Mouse (Mus musculus): ENCODE results near the gene Zfr. TPM values are rescaled to one million over a fixed set of nuclear protein-coding genes. Genes with fewer than 3 reads are reported as not detected.

Gene Zfr
- polyA plus RNA-seq, 1 experiment = 124 TPM

GRCm38 (mm10) chr15:12225062-12225461, 107.4 kb downstream of the Zfr start:
- Histone ChIP-seq H3K4me1 (ENCODE audit: control insufficient read depth, insufficient read depth, low read length) (no peaks in the 10 kb centered on the region), H3K4me3 (ENCODE audit: low read depth, low read length) (no peak overlapping the region), H3K27me3 (ENCODE audit: control insufficient read depth, insufficient read depth, low read length, poor library complexity, severe bottlenecking) (no peaks in the 10 kb centered on the region), H3K9me3 (replicated peaks; ENCODE audit: control insufficient read depth, insufficient read depth, low read length, poor library complexity, severe bottlenecking) (no peaks in the 10 kb centered on the region), H3K27ac (ENCODE audit: insufficient read depth, low read length) (no peak overlapping the region), H3K36me3 (ENCODE audit: control insufficient read depth, insufficient read depth, low read length, poor library complexity, severe bottlenecking) (no peaks in the 10 kb centered on the region), H3K9ac (ENCODE audit: low read depth, poor library complexity, severe bottlenecking) (no peak overlapping the region)
- no peak for TF ChIP-seq CTCF (IDR thresholded peaks at IDR 0.05; ENCODE audit: low read depth, low read length)
- no peak for TF ChIP-seq POLR2A (IDR thresholded peaks at IDR 0.05; ENCODE audit: insufficient read depth, low read length)
- TF ChIP-seq EP300 (IDR thresholded peaks at IDR 0.05; ENCODE audit: insufficient read depth, low read depth, low read length) = no peak

- Histone ChIP-seq H3K4me3 (ENCODE audit: low read depth, low read length) (no peak overlapping the region), H3K9ac (ENCODE audit: low read depth, poor library complexity, severe bottlenecking) (no peak overlapping the region), H3K4me1 (ENCODE audit: control insufficient read depth, insufficient read depth, low read length) (peaks cover 2% of the 10 kb centered on the region), H3K36me3 (ENCODE audit: control insufficient read depth, insufficient read depth, low read length, poor library complexity, severe bottlenecking) (no peaks in the 10 kb centered on the region), H3K27ac (ENCODE audit: insufficient read depth, low read length) (no peak overlapping the region), H3K27me3 (ENCODE audit: control insufficient read depth, insufficient read depth, low read length, poor library complexity, severe bottlenecking) (no peaks in the 10 kb centered on the region), H3K9me3 (replicated peaks; ENCODE audit: control insufficient read depth, insufficient read depth, low read length, poor library complexity, severe bottlenecking) (no peaks in the 10 kb centered on the region)
- TF ChIP-seq POLR2A (IDR thresholded peaks at IDR 0.05; ENCODE audit: insufficient read depth, low read length) (no peak), EP300 (IDR thresholded peaks at IDR 0.05; ENCODE audit: insufficient read depth, low read depth, low read length) (no peak), CTCF (IDR thresholded peaks at IDR 0.05; ENCODE audit: low read depth, low read length) (no peak)
These were observed 109.3 kb downstream of the Zfr start for GRCm38 (mm10) chr15:12226908-12227307.

- TF ChIP-seq EP300 (IDR thresholded peaks at IDR 0.05; ENCODE audit: insufficient read depth, low read depth, low read length) (no peak), POLR2A (IDR thresholded peaks at IDR 0.05; ENCODE audit: insufficient read depth, low read length) (no peak), CTCF (IDR thresholded peaks at IDR 0.05; ENCODE audit: low read depth, low read length) (no peak)
- Histone ChIP-seq H3K9me3 (replicated peaks; ENCODE audit: control insufficient read depth, insufficient read depth, low read length, poor library complexity, severe bottlenecking) (no peaks in the 10 kb centered on the region), H3K4me1 (ENCODE audit: control insufficient read depth, insufficient read depth, low read length) (peaks cover 2% of the 10 kb centered on the region), H3K27ac (ENCODE audit: insufficient read depth, low read length) (no peak overlapping the region), H3K4me3 (ENCODE audit: low read depth, low read length) (no peak overlapping the region), H3K9ac (ENCODE audit: low read depth, poor library complexity, severe bottlenecking) (no peak overlapping the region), H3K36me3 (ENCODE audit: control insufficient read depth, insufficient read depth, low read length, poor library complexity, severe bottlenecking) (no peaks in the 10 kb centered on the region), H3K27me3 (ENCODE audit: control insufficient read depth, insufficient read depth, low read length, poor library complexity, severe bottlenecking) (no peaks in the 10 kb centered on the region)
These were observed 109.7 kb downstream of the Zfr start for GRCm38 (mm10) chr15:12227355-12227754.

GRCm38 (mm10) chr15:12229603-12230242, 112.1 kb downstream of the Zfr start:
- Histone ChIP-seq H3K4me3 (ENCODE audit: low read depth, low read length) (no peak overlapping the region), H3K9ac (ENCODE audit: low read depth, poor library complexity, severe bottlenecking) (no peak overlapping the region), H3K27ac (ENCODE audit: insufficient read depth, low read length) (no peak overlapping the region), H3K36me3 (ENCODE audit: control insufficient read depth, insufficient read depth, low read length, poor library complexity, severe bottlenecking) (no peaks in the 10 kb centered on the region), H3K27me3 (ENCODE audit: control insufficient read depth, insufficient read depth, low read length, poor library complexity, severe bottlenecking) (no peaks in the 10 kb centered on the region), H3K4me1 (ENCODE audit: control insufficient read depth, insufficient read depth, low read length) (peaks cover 2% of the 10 kb centered on the region), H3K9me3 (replicated peaks; ENCODE audit: control insufficient read depth, insufficient read depth, low read length, poor library complexity, severe bottlenecking) (no peaks in the 10 kb centered on the region)
- TF ChIP-seq CTCF (IDR thresholded peaks at IDR 0.05; ENCODE audit: low read depth, low read length) (no peak), EP300 (IDR thresholded peaks at IDR 0.05; ENCODE audit: insufficient read depth, low read depth, low read length) (no peak), POLR2A (IDR thresholded peaks at IDR 0.05; ENCODE audit: insufficient read depth, low read length) (no peak)

- Histone ChIP-seq H3K9ac (ENCODE audit: low read depth, poor library complexity, severe bottlenecking) (no peak overlapping the region), H3K4me3 (ENCODE audit: low read depth, low read length) (no peak overlapping the region), H3K4me1 (ENCODE audit: control insufficient read depth, insufficient read depth, low read length) (peaks cover 2% of the 10 kb centered on the region), H3K9me3 (replicated peaks; ENCODE audit: control insufficient read depth, insufficient read depth, low read length, poor library complexity, severe bottlenecking) (no peaks in the 10 kb centered on the region), H3K27ac (ENCODE audit: insufficient read depth, low read length) (no peak overlapping the region), H3K36me3 (ENCODE audit: control insufficient read depth, insufficient read depth, low read length, poor library complexity, severe bottlenecking) (no peaks in the 10 kb centered on the region), H3K27me3 (ENCODE audit: control insufficient read depth, insufficient read depth, low read length, poor library complexity, severe bottlenecking) (no peaks in the 10 kb centered on the region)
- no peak for TF ChIP-seq POLR2A (IDR thresholded peaks at IDR 0.05; ENCODE audit: insufficient read depth, low read length)
These were observed 112.8 kb downstream of the Zfr start for GRCm38 (mm10) chr15:12230243-12230935.

- peak; percentile 41 for TF ChIP-seq CTCF (IDR thresholded peaks at IDR 0.05; ENCODE audit: low read depth, low read length)
- no peak for TF ChIP-seq EP300 (IDR thresholded peaks at IDR 0.05; ENCODE audit: insufficient read depth, low read depth, low read length)
- no peak for TF ChIP-seq POLR2A (IDR thresholded peaks at IDR 0.05; ENCODE audit: insufficient read depth, low read length)
- H3K4me3 ChIP-seq (ENCODE audit: low read depth, low read length) = no peak overlapping the region
- no peak overlapping the region for H3K9ac ChIP-seq (ENCODE audit: low read depth, poor library complexity, severe bottlenecking)
- H3K27ac ChIP-seq (ENCODE audit: insufficient read depth, low read length) = no peak overlapping the region
- H3K36me3 ChIP-seq (ENCODE audit: control insufficient read depth, insufficient read depth, low read length, poor library complexity, severe bottlenecking) = 0 out of 2 replicates have a peak, but pooled peaks cover 4% of the 10 kb centered on the region
- no peaks in the 10 kb centered on the region for H3K27me3 ChIP-seq (ENCODE audit: control insufficient read depth, insufficient read depth, low read length, poor library complexity, severe bottlenecking)
- H3K9me3 ChIP-seq (replicated peaks; ENCODE audit: control insufficient read depth, insufficient read depth, low read length, poor library complexity, severe bottlenecking) = no peaks in the 10 kb centered on the region
- peaks cover 2% of the 10 kb centered on the region for H3K4me1 ChIP-seq (ENCODE audit: control insufficient read depth, insufficient read depth, low read length)
These were observed 113.8 kb downstream of the Zfr start for GRCm38 (mm10) chr15:12231462-12231861.
